Mouse (Mus musculus) spleen, adult 12 weeks (tissue): Measurements from ENCODE around the gene Tecpr2.
A peak's percentile ranks its signal among the peaks of the same experiment; 100 is the strongest.

Source experiments
- DNase-seq: peaks from one replicate; pipeline ENCODE4 v3.0.0; 2022; ENCODE audit warnings: low spot score

Tecpr2 gene

GRCm38 (mm10) chr12:110865571-110865970 lies 23.5 kb upstream of the Tecpr2 start:
- DNase-seq, result no peak

GRCm38 (mm10) chr12:110865989-110866388 lies 23.1 kb upstream of the Tecpr2 start:
- DNase-seq, result no peak

GRCm38 (mm10) chr12:110870107-110870506 lies 19.0 kb upstream of the Tecpr2 start:
- no peak for DNase-seq

GRCm38 (mm10) chr12:110871247-110871646 lies 17.8 kb upstream of the Tecpr2 start:
- no peak for DNase-seq

- no peak for DNase-seq
Observed at GRCm38 (mm10) chr12:110875351-110875750, 13.7 kb upstream of the Tecpr2 start.

GRCm38 (mm10) chr12:110882291-110882690 lies 6.8 kb upstream of the Tecpr2 start:
- no peak for DNase-seq

- no peak for DNase-seq
Observed at GRCm38 (mm10) chr12:110885251-110885650, 3.8 kb upstream of the Tecpr2 start.

- DNase-seq, result no peak
Observed at GRCm38 (mm10) chr12:110888106-110888505, 958 bp upstream of the Tecpr2 start.

GRCm38 (mm10) chr12:110888606-110889005 lies 458 bp upstream of the Tecpr2 start:
- no peak for DNase-seq

GRCm38 (mm10) chr12:110891887-110892286 lies 2.8 kb downstream of the Tecpr2 start:
- DNase-seq, result no peak

GRCm38 (mm10) chr12:110902106-110902505 lies 13.0 kb downstream of the Tecpr2 start:
- no peak for DNase-seq

- no peak for DNase-seq
Observed at GRCm38 (mm10) chr12:110903536-110903935, 14.5 kb downstream of the Tecpr2 start.

GRCm38 (mm10) chr12:110907845-110908244 lies 18.8 kb downstream of the Tecpr2 start:
- no peak for DNase-seq

GRCm38 (mm10) chr12:110909962-110910361 lies 20.9 kb downstream of the Tecpr2 start:
- no peak for DNase-seq

GRCm38 (mm10) chr12:110915761-110916160 lies 26.7 kb downstream of the Tecpr2 start:
- DNase-seq, result no peak

GRCm38 (mm10) chr12:110920254-110920653 lies 31.2 kb downstream of the Tecpr2 start:
- no peak for DNase-seq

GRCm38 (mm10) chr12:110921572-110921971 lies 32.5 kb downstream of the Tecpr2 start:
- DNase-seq, result no peak

GRCm38 (mm10) chr12:110932820-110933219 lies 43.8 kb downstream of the Tecpr2 start:
- no peak for DNase-seq

GRCm38 (mm10) chr12:110935983-110936620 lies 47.0 kb downstream of the Tecpr2 start:
- peak; percentile 66 for DNase-seq

GRCm38 (mm10) chr12:110937496-110937895 lies 48.4 kb downstream of the Tecpr2 start:
- DNase-seq, result no peak

- no peak for DNase-seq
Observed at GRCm38 (mm10) chr12:110939385-110939784, 50.3 kb downstream of the Tecpr2 start.

- no peak for DNase-seq
Observed at GRCm38 (mm10) chr12:110940869-110941268, 51.8 kb downstream of the Tecpr2 start.

- DNase-seq, result no peak
Observed at GRCm38 (mm10) chr12:110946216-110946615, 57.2 kb downstream of the Tecpr2 start.
